Mouse (Mus musculus): ENCODE results near the gene Tmem132b.

GRCm38 (mm10) chr5:125483712-125484611 lies 47.6 kb upstream of the Tmem132b start:
- TF ChIP-seq EP300 (optimal IDR thresholded peaks at IDR 0.05), result no peak
- no peak for TF ChIP-seq CTCF (IDR thresholded peaks at IDR 0.05; ENCODE audit: low read depth)

Data from stomach, postnatal 0 days (tissue).